Mouse (Mus musculus) adrenal gland, adult (tissue): Measurements from ENCODE around the gene Aaas.

Experiments
- DNase-seq, 2 experiments: peaks; one replicate each; pipeline ENCODE4 v3.0.0; 2022 to 2023; ENCODE audit warnings: low spot score in 1 of 2; ENCODE audit not compliant: inconsistent age in 2 of 2

Gene Aaas

GRCm38 (mm10) chr15:102310074-102310845, 40.3 kb downstream of the Aaas start:
- DNase-seq, result peak; percentile 76 to 81

- no peak for DNase-seq
Observed at GRCm38 (mm10) chr15:102308717-102309116, 41.9 kb downstream of the Aaas start.

- DNase-seq, result no peak
Observed at GRCm38 (mm10) chr15:102302542-102302941, 48.0 kb downstream of the Aaas start.

GRCm38 (mm10) chr15:102296368-102297006, 54.1 kb downstream of the Aaas start:
- no peak for DNase-seq

- DNase-seq, result peak; percentile 93 to 97
Observed at GRCm38 (mm10) chr15:102295633-102296367, 54.8 kb downstream of the Aaas start, which contains the start of gene Espl1. Espl1 (plus strand) TSS chr15:102296266.
